Mouse (Mus musculus) ES-E14 (cell line): ENCODE results near the gene Reep3.
"Not testable (repeated sequence)": the region's sequence is repeated elsewhere in the genome, so short reads cannot be mapped to it uniquely, and the experiment has no call there.

Experiments used
- CHD2 ChIP-seq: IDR thresholded peaks from 2 replicates; pipeline ENCODE4 v1.6.1; 2014; ENCODE audit warnings: mild to moderate bottlenecking, low read depth, low read length, inconsistent platforms
- HCFC1 ChIP-seq: IDR thresholded peaks from 2 replicates; pipeline ENCODE4 v1.6.1; 2012; ENCODE audit warnings: low read length, inconsistent platforms, borderline replicate concordance; ENCODE audit not compliant: insufficient read depth
- ZC3H11A ChIP-seq: IDR thresholded peaks from 2 replicates; pipeline ENCODE4 v1.6.1; 2012; ENCODE audit warnings: low read depth, mild to moderate bottlenecking, inconsistent platforms, low read length, borderline replicate concordance
- ZNF384 ChIP-seq: IDR thresholded peaks from 2 replicates; pipeline ENCODE4 v1.6.1; 2012; ENCODE audit warnings: low read depth, low read length, inconsistent platforms

- not testable (repeated sequence) for TF ChIP-seq ZC3H11A, CHD2, ZNF384, HCFC1
These were observed 16.2 kb upstream of the Reep3 start for GRCm38 (mm10) chr10:67112967-67113366.
